Mouse (Mus musculus) heart, embryonic 14.5 days (tissue): ENCODE results near the gene Pax3. TPM values are rescaled to one million over a fixed set of nuclear protein-coding genes. Genes with fewer than 3 reads are reported as not detected.

Source experiments
- ATAC-seq: fragments of 200-750 bp; cut with Nextera tagmentation; 2 replicates; pipeline ENCODE4 v1.8.0; 2017; ENCODE audit warnings: low read depth, moderate TSS enrichment; ENCODE audit not compliant: insufficient number of reproducible peaks, insufficient read depth, low FRiP score
- H3K27ac ChIP-seq, 2 experiments: fragments of 200-500 bp in 1 of 2; fragments of 300-500 bp in 1 of 2; sonication (generic) in 1 of 2; replicated peaks in 1 of 2; 2 replicates each; pipeline ENCODE4 v1.5.1; 2012 to 2014; ENCODE audit warnings: low read depth in 2 of 2, low read length in 2 of 2, control low read depth in 1 of 2, mild to moderate bottlenecking in 1 of 2, mixed read lengths in 1 of 2; ENCODE audit not compliant: control insufficient read depth in 1 of 2, insufficient read depth in 1 of 2
- H3K27me3 ChIP-seq: fragments of 300-500 bp; sonication (generic); 2 replicates; pipeline ENCODE4 v1.6.1; 2014; ENCODE audit warnings: mild to moderate bottlenecking, low read length, control low read depth; ENCODE audit not compliant: control insufficient read depth, insufficient read depth
- H3K36me3 ChIP-seq: fragments of 300-500 bp; sonication (generic); 2 replicates; pipeline ENCODE4 v1.6.1; 2014; ENCODE audit warnings: mild to moderate bottlenecking, control low read depth, low read length, mixed read lengths; ENCODE audit not compliant: control insufficient read depth, insufficient read depth
- H3K4me1 ChIP-seq, 2 experiments: fragments of 200-500 bp in 1 of 2; fragments of 300-500 bp in 1 of 2; sonication (generic) in 1 of 2; 2 replicates each; pipeline ENCODE4 v1.6.1; 2012 to 2014; ENCODE audit warnings: low read length in 2 of 2, control low read depth in 1 of 2, mixed read lengths in 1 of 2; ENCODE audit not compliant: control insufficient read depth in 2 of 2, insufficient read depth in 2 of 2
- H3K4me2 ChIP-seq: fragments of 300-500 bp; sonication (generic); 2 replicates; pipeline ENCODE4 v1.6.1; 2014; ENCODE audit warnings: mild to moderate bottlenecking, low read length
- H3K4me3 ChIP-seq, 2 experiments: fragments of 200-500 bp in 1 of 2; fragments of 300-500 bp in 1 of 2; sonication (generic) in 1 of 2; 2 replicates each; pipeline ENCODE4 v1.5.1; 2012 to 2014; ENCODE audit warnings: low read length in 2 of 2, mild to moderate bottlenecking in 2 of 2, control low read depth in 1 of 2, low read depth in 1 of 2, moderate library complexity in 1 of 2; ENCODE audit not compliant: control insufficient read depth in 1 of 2, insufficient read depth in 1 of 2
- H3K9ac ChIP-seq: fragments of 300-500 bp; sonication (generic); 2 replicates; pipeline ENCODE4 v1.6.1; 2014; ENCODE audit warnings: mild to moderate bottlenecking, low read length
- H3K9me3 ChIP-seq: fragments of 300-500 bp; sonication (generic); 2 replicates; pipeline ENCODE4 v1.6.1; 2016; ENCODE audit warnings: low read length, control low read depth; ENCODE audit not compliant: control insufficient read depth
- WGBS: fragments of 180-500 bp; shearing (Covaris S2); extraction: QIAGEN DNeasy Blood & Tissue Kit; methylation state at CpG from one replicate; pipeline ENCODE4 v1.1.7; 2014; 5-methylcytosine and 5-hydroxymethylcytosine counted together
- polyA plus RNA-seq: library from polyadenylated mRNA; unstranded; fragments of >200 nt; fragmentation: Nextera tagmentation; extraction: Ambion mirVana; gene quantifications from 2 replicates; pipeline ENCODE4 v1.2.1, GENCODE M21; 2014

Gene Pax3
- polyA plus RNA-seq, 1 experiment from 2014 or later = 0.08 TPM

DNA sequence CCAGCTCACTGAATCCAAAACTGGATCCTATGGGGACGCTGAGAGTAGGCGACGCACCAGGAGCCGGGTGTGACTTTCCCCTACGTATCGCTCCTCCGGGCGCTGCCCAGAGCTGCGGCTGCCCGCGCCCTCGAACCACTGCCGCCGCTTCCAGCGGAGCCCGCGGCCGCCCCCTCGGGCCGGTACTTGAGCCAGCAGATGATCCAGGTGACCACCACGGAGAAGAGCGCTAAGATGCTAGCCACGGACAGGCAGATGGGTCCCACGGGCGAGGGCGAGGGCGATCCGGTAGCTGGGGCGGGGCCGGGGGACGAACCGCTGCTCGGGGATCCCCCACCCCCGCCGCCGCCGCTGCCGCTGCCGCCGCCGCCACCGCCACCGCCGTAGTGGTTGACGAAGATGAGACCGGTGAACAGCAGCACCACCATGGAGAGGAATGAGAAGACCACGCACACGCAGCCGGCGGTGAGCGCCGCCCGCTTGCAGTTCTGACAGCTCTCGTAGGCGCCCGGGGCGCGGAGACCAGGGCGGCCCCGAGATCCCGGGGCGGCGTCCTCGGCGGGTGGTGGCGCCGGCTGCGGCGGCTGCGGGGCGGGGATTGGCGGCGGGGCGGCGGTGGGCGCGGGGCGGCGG, 19.7 kb upstream of the Pax3 start:
- under 1% methylated on average over 50 of the region's 79 CpGs for WGBS
- ATAC-seq = no peak
- peak overlapping the region; percentile 97 for H3K4me2 ChIP-seq

DNA sequence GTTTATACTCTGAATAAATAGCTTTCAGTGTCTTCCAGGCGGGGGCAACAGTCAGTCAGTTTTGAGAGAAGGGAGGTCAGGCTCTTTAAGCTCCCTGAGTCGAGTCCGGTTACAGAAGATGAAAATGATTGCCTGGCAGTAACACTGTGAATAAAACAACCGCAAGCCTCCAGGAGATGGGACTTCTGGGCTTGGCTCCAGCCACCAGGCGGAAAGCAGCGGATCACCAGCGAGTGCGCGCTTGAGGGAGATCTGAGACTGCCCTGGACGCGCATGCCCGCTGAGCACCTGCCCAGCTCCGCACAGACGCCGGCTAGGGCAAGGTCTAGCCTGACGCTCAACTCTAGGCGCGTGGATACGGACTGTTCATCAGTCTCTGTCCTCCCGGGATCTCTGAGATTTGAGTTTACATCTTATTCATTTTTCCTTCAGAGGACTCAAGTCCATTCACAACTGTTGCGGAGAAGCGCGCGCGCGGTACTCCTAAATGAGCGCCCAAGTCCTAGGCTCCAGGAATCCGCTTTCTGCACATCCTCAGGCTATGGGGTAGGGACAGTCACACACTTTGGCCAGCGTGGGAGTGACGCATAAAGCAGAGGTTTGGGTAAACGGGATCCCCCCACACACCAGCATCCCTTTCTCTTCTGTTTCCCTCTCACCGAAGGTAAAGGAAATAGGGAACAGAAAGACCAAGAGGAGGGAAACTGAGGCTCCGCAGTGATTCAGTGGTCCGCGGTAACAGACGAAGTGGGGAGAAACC, 19.0 kb upstream of the Pax3 start:
- peak overlapping the region; percentile 97 for H3K4me2 ChIP-seq
- no peaks in the 10 kb centered on the region for H3K36me3 ChIP-seq
- H3K27me3 ChIP-seq = peaks cover 98% of the 10 kb centered on the region
- whole genome bisulfite sequencing = under 1% methylated on average over 36 of the region's 36 CpGs
- no peaks in the 10 kb centered on the region for H3K9me3 ChIP-seq
- no peak overlapping the region for H3K27ac ChIP-seq
- peaks cover 5 to 18% of the 10 kb centered on the region in 2 experiments; a peak in 3 of 4 replicates for H3K4me1 ChIP-seq
- no peak overlapping the region for H3K9ac ChIP-seq
- no peak for ATAC-seq
- H3K4me3 ChIP-seq = peak overlapping the region; percentile 61 to 63

More for the DNA sequence above, 19.7 kb upstream of the Pax3 start:
- Histone ChIP-seq H3K4me3 (peak overlapping the region; percentile 61 to 63), H3K9me3 (no peaks in the 10 kb centered on the region), H3K27ac (no peak overlapping the region), H3K27me3 (peaks cover 98% of the 10 kb centered on the region), H3K4me1 (peaks cover 5 to 18% of the 10 kb centered on the region in 2 experiments; a peak in 3 of 4 replicates), H3K36me3 (no peaks in the 10 kb centered on the region), H3K9ac (peak overlapping the region; percentile 52)

DNA sequence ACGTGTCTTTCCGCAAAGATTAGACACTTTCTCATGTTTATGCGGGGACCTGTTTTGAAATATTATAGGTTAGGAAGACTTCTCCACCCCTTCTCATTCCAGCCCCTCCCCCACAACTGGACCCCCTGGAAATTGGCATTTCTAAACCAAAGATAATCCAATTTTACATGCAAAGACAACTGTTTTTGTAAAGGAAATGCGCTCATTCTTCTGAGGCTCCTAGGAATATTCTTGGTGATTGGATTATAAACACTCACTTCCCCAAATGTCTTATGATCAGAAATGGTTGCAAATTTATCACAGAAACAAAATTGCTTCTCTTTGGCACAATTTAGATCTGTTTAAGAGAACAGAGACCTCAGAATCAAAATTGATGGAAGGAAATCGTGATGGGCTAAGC, 14.1 kb upstream of the Pax3 start:
- H3K4me2 ChIP-seq = no peak overlapping the region
- no peaks in the 10 kb centered on the region for H3K9me3 ChIP-seq
- H3K4me1 ChIP-seq = peaks cover 0 to 2% of the 10 kb centered on the region in 2 experiments; a peak in 2 of 4 replicates
- H3K4me3 ChIP-seq = no peak overlapping the region
- WGBS = 10% methylated on average over 5 of the region's 5 CpGs
- ATAC-seq = no peak
- no peak overlapping the region for H3K9ac ChIP-seq
- peaks cover 100% of the 10 kb centered on the region for H3K27me3 ChIP-seq
- H3K27ac ChIP-seq = no peak overlapping the region
- no peaks in the 10 kb centered on the region for H3K36me3 ChIP-seq

DNA sequence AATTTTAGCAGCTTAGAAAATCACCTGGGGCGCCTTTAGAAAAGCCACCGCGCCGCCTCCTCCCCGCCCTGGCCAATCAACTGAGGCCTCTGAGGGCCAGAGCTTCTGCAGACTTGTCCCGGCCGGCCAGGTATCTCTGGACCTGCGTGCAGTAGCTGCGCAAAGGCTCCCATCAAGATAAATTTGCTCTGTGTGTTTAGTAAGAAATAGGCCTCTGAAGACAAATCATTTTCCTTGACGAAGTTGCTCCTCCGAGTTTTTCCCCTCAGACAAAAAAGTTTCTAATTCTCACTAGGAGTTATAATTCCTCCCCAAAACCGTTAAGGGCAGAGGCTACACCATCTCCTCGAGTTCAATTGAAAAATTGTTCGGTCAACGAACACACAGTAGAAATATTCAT, 13.6 kb upstream of the Pax3 start:
- under 1% methylated on average over 15 of the region's 15 CpGs for WGBS
- H3K4me1 ChIP-seq = no peaks in the 10 kb centered on the region
- no peaks in the 10 kb centered on the region for H3K36me3 ChIP-seq
- no peak for ATAC-seq
- no peaks in the 10 kb centered on the region for H3K9me3 ChIP-seq
- H3K27me3 ChIP-seq = peaks cover 100% of the 10 kb centered on the region
- no peak overlapping the region for H3K4me3 ChIP-seq
- no peak overlapping the region for H3K27ac ChIP-seq
- no peak overlapping the region for H3K4me2 ChIP-seq
- no peak overlapping the region for H3K9ac ChIP-seq

DNA sequence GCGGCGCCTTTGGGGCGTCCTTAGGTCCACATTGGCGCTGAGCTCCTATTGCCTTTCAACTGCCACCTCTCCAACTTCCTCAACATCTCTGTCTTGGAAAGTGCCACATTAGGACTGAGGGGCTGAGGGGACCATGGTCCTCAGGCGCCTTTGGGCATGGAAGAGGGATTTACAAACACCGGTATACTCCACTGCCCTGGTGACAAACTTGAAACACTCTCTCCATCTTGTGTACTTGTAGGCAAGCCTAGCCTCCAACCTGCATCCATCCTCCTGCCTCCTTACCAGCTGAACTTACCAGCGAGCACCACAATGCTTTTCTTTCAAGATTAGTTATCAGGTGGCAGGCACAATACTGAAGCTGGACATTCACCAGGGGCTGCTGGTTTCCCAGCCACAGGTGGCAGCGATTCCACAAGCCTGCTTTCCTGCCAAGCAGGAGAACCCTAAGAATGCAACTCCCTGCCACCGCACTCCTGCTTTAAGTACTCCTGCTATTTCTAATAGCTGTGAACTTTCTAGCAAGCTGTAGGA, 11.4 kb upstream of the Pax3 start:
- H3K4me2 ChIP-seq = no peak overlapping the region
- WGBS = 5% methylated on average over 9 of the region's 9 CpGs
- no peaks in the 10 kb centered on the region for H3K36me3 ChIP-seq
- H3K4me3 ChIP-seq = no peak overlapping the region
- H3K27ac ChIP-seq = no peak overlapping the region
- peaks cover 2% of the 10 kb centered on the region in 2 experiments; a peak in 3 of 4 replicates for H3K4me1 ChIP-seq
- H3K9ac ChIP-seq = no peak overlapping the region
- H3K9me3 ChIP-seq = no peaks in the 10 kb centered on the region
- no peak for ATAC-seq
- peaks cover 100% of the 10 kb centered on the region for H3K27me3 ChIP-seq

DNA sequence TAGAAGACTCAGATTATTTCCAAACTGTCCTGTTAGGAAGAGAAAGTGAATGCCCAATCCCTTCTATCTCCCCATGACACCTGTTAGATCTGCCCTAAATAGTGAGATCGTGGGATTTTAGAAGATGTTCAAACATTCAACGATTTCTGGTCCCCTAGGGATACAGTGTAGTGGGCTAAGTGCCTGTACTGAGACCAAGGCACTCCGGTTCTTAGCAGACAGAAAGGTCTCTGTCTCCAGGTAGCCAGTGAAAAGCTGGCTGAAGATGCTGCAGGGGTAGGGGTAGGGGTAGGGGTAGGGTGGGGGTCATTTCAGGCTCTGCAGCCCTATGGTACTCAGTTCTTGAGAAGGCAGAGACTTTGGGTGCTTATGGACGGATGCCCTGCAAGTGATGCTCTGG, 7.4 kb upstream of the Pax3 start:
- Histone ChIP-seq H3K27ac (no peak overlapping the region), H3K4me2 (peak overlapping the region; percentile 76), H3K9me3 (no peaks in the 10 kb centered on the region), H3K36me3 (no peaks in the 10 kb centered on the region), H3K9ac (no peak overlapping the region), H3K4me3 (peak overlapping the region in 1 of 2 experiments; percentile 49; a peak in 3 of 4 replicates), H3K4me1 (peaks cover 2 to 6% of the 10 kb centered on the region in 2 experiments; a peak in 3 of 4 replicates), H3K27me3 (peaks cover 97% of the 10 kb centered on the region)
- ATAC-seq = no peak
- 19% methylated on average over 4 of the region's 4 CpGs for WGBS

DNA sequence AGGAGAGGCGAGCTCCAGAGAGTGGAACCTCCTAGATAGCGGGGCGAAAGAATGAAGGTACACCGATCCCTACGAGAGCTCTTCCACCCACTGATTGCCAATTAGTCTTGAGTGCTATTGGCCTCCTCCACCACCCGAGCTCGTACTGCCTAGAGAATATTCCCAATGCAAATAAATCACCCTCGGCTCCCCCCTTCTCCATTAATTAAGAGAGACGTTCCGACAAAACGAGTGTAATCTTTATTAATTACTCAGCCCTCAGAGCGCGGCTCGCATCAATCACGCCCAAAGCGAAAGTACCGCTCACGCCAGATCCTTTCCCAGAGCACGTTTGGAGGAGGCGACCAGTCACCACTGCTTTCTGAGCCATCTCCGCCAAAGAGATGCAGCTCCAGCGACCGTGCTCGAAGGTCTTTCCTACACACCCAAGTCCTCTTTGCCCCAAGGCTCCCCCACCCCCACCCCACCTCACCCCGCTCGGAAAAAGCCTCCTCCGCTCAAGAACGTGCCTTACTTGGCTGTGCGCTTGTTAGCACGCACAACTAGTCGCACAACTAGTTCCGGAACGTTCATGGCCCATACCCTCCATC, 6.8 kb upstream of the Pax3 start:
- Histone ChIP-seq H3K9me3 (no peaks in the 10 kb centered on the region), H3K27me3 (peaks cover 97% of the 10 kb centered on the region), H3K27ac (no peak overlapping the region), H3K36me3 (no peaks in the 10 kb centered on the region), H3K4me3 (peak overlapping the region; percentile 44 to 49), H3K4me2 (peak overlapping the region; percentile 76), H3K4me1 (peaks cover 2 to 6% of the 10 kb centered on the region in 2 experiments; a peak in 3 of 4 replicates), H3K9ac (no peak overlapping the region)
- ATAC-seq = no peak
- WGBS = under 1% methylated on average over 33 of the region's 33 CpGs
